Mouse (Mus musculus) hematopoietic multipotent progenitor cell, adult 10-12 weeks (in vitro differentiated cells): ENCODE measurements around the gene Gm10378. TPM values are rescaled to one million over a fixed set of nuclear protein-coding genes. Genes with fewer than 3 reads are reported as not detected.

Experiments used
- polyA plus RNA-seq: library from polyadenylated mRNA; stranded (reverse); fragments of >175 nt; gene quantifications from 2 replicates; pipeline ENCODE4 v1.2.3, GENCODE M21; 2012; ENCODE audit warnings: low replicate concordance

Gene Gm10378
- not detected in 2 replicates for polyA plus RNA-seq

DNA sequence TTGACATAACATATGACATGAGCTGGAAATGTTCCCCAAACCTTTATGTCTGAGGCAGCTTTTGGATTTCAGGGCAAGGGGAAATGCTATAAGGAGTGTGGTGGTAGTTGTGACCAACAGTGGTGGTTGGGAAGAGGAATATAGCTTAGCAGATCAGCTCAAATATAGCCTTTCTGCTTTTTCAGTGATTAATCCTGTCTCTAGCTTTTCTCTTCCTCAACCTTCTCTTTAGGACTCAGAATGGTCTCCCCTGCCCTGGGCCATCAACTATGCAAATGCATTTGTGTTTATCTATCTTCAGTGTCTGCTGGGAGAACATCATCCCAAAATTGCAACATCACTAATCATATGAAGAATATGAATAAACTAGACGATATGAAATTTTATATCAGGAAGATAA lies at the start of gene Gm10378:
TSS of gene Gm10378 (plus strand) at position 301 of the 400 bp plus-strand sequence.

DNA sequence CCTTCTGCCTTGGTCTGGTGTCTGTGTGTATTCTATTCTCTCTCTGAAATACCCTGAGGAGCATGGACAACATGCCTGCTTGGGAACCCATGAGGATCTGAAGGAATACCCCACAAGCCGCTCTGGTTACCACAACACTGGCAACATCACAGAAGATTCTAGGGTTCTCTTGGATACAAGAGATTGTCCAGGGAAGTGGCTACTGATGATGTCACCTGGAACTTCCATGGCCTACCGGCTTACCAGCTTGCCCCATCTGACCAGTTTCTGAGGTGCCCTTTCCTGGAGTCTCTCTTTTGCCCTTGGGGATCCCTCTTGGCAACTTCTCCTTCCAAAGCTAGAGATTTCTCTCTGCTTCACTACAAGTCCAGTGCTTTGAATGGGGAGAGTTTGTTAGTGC lies 13.9 kb upstream of the Gm10378 start, which contains the start of gene Gm3633:
TSS of gene Gm3633 (minus strand) at position 101 of the 400 bp plus-strand sequence.

Other genes starting within 250 kb of the Gm10378 start
- gene Gm8005, start 216.3 kb upstream of the Gm10378 start, polyA plus RNA-seq: not detected in 2 replicates
- gene Gm8011, start 192.1 kb upstream of the Gm10378 start, polyA plus RNA-seq: not detected in 2 replicates
- not detected in 2 replicates for gene Gm8020, start 153.6 kb upstream of the Gm10378 start, polyA plus RNA-seq
- not detected in 2 replicates for gene Gm8024, start 131.7 kb upstream of the Gm10378 start, polyA plus RNA-seq
- gene Gm17124, start 56.1 kb upstream of the Gm10378 start, polyA plus RNA-seq: not detected in 2 replicates
- not detected in 2 replicates for gene Gm3633, start 14.0 kb upstream of the Gm10378 start, polyA plus RNA-seq
- not detected in 2 replicates for gene Gm3015, start 112.9 kb downstream of the Gm10378 start, polyA plus RNA-seq
- gene Gm10377, start 142.0 kb downstream of the Gm10378 start, polyA plus RNA-seq: not detected in 2 replicates
- not detected in 2 replicates for gene Gm21977, start 197.5 kb downstream of the Gm10378 start, polyA plus RNA-seq